Mouse (Mus musculus) small intestine, adult 2 months (tissue): ENCODE measurements around the gene Flg. TPM values are rescaled to one million over a fixed set of nuclear protein-coding genes. Genes with fewer than 3 reads are reported as not detected.

Experiments
- H3K27ac ChIP-seq: fragments of 200-500 bp; 2 replicates; pipeline ENCODE4 v1.5.1; 2012; ENCODE audit warnings: low read depth, low read length, control low read depth, inconsistent platforms; ENCODE audit not compliant: insufficient read depth
- H3K27me3 ChIP-seq: fragments of 200-500 bp; 2 replicates; pipeline ENCODE4 v1.6.1; 2012; ENCODE audit warnings: mild to moderate bottlenecking, moderate library complexity, low read length, inconsistent platforms; ENCODE audit not compliant: control insufficient read depth, insufficient read depth
- H3K36me3 ChIP-seq: fragments of 200-500 bp; 2 replicates; pipeline ENCODE4 v1.6.1; 2012; ENCODE audit warnings: mild to moderate bottlenecking, low read length, control low read depth, inconsistent platforms; ENCODE audit not compliant: control insufficient read depth, insufficient read depth
- H3K4me1 ChIP-seq: fragments of 200-500 bp; 2 replicates; pipeline ENCODE4 v1.6.1; 2012; ENCODE audit warnings: low read length, inconsistent platforms, mixed read lengths; ENCODE audit not compliant: control insufficient read depth, insufficient read depth, insufficient read length
- H3K4me3 ChIP-seq: fragments of 200-500 bp; 2 replicates; pipeline ENCODE4 v1.5.1; 2012; ENCODE audit warnings: low read depth, mild to moderate bottlenecking, control low read depth, inconsistent platforms, low read length, moderate library complexity
- CTCF ChIP-seq: fragments of 200-500 bp; IDR thresholded peaks from 2 replicates; pipeline ENCODE4 v1.5.1; 2012; ENCODE audit warnings: low read depth, mild to moderate bottlenecking, control low read depth, inconsistent platforms, low read length, moderate library complexity, mixed read lengths; ENCODE audit not compliant: insufficient replicate concordance, insufficient read length; ENCODE audit errors: extremely low read depth
- POLR2A ChIP-seq: fragments of 200-500 bp; IDR thresholded peaks from 2 replicates; pipeline ENCODE4 v1.6.1; 2012; ENCODE audit warnings: low read depth, mild to moderate bottlenecking, control low read depth, inconsistent platforms, low read length, moderate library complexity
- WGBS: fragments of 180-500 bp; shearing (Covaris S2); methylation state at CpG from one replicate; pipeline ENCODE4 v1.1.7; 2018; 5-methylcytosine and 5-hydroxymethylcytosine counted together
- polyA plus RNA-seq: library from polyadenylated mRNA; depleted of rRNA; stranded (reverse); fragments of >200 nt; gene quantifications from 2 replicates; pipeline ENCODE4 v1.2.3, GENCODE M21; 2012; rRNA removed

The Flg gene
- polyA plus RNA-seq: not detected in 2 replicates

DNA sequence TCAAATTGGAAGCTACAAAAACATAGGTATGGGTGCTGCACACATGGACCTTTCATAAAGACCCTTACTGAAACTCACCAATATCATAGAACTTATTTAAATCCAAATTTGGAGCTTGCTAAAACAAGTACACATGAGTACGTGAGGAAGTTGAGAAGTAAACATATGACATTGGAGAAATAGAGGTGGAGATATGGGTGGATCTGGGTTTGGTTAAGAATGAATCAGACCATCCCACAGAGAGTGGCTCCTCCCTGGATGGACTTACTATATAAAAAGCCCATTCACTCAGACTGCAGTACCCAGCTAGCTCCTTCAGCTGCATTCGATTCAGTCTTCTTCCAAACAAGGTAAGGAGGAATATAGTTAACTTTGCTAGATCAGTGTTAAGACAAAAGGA, at the start of gene Flg:
Flg (plus strand) TSS at position 301 of the 400 bp plus-strand sequence.
- H3K27ac ChIP-seq: no peak within 1 kb of the TSS
- H3K27me3 ChIP-seq: no peaks in the 10 kb centered on the region
- no peak within 1 kb of the TSS for H3K4me3 ChIP-seq
- TF ChIP-seq POLR2A: no peak
- TF ChIP-seq CTCF: no peak
- H3K36me3 ChIP-seq: no peaks in the 10 kb centered on the region
- H3K4me1 ChIP-seq: no peaks in the 10 kb centered on the region
- WGBS: 78% methylated on average over 2 of the region's 2 CpGs

- WGBS: 74% methylated on average over 2 of the region's 2 CpGs
- Histone ChIP-seq H3K4me3 (no peak overlapping the region), H3K36me3 (no peaks in the 10 kb centered on the region), H3K4me1 (no peaks in the 10 kb centered on the region), H3K27me3 (no peaks in the 10 kb centered on the region), H3K27ac (no peak overlapping the region)
- TF ChIP-seq CTCF (no peak), POLR2A (no peak)
Measured at GRCm38 (mm10) chr3:93297542-93297941, 24.2 kb downstream of the Flg start.

- Histone ChIP-seq H3K27me3 (no peaks in the 10 kb centered on the region), H3K4me1 (no peaks in the 10 kb centered on the region), H3K4me3 (no peak overlapping the region), H3K36me3 (no peaks in the 10 kb centered on the region), H3K27ac (no peak overlapping the region)
- WGBS: 77% methylated on average over 6 of the region's 6 CpGs
- no peak for TF ChIP-seq POLR2A
- no peak for TF ChIP-seq CTCF
Measured at GRCm38 (mm10) chr3:93299832-93300231, 26.5 kb downstream of the Flg start.

GRCm38 (mm10) chr3:93301896-93302295, 28.6 kb downstream of the Flg start:
- WGBS: 36% methylated on average over 3 of the region's 3 CpGs
- Histone ChIP-seq H3K27me3 (no peaks in the 10 kb centered on the region), H3K4me1 (no peaks in the 10 kb centered on the region), H3K4me3 (no peak overlapping the region), H3K36me3 (no peaks in the 10 kb centered on the region), H3K27ac (no peak overlapping the region)
- TF ChIP-seq CTCF: no peak
- TF ChIP-seq POLR2A: no peak

DNA sequence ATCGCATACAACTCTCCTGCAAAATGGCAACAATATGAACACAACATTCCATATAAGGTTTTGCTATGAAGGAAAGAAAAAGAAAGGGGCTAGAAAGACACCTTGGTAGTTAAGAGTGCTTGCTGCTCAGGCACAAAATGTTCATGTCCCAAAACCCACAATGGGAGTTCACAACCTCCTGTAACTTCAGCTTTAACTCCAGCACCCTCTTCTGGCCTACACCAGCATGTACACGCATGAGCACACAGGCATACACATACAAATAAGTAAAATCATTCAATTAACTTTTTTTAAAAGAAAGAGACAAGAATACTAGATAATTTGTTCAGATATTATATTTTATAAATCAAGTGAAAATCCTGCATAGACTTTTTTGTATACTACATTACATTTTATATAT, 32.8 kb downstream of the Flg start:
- H3K4me1 ChIP-seq: no peaks in the 10 kb centered on the region
- TF ChIP-seq CTCF: no peak
- no peak for TF ChIP-seq POLR2A
- H3K4me3 ChIP-seq: no peak overlapping the region
- H3K27me3 ChIP-seq: no peaks in the 10 kb centered on the region
- no peak overlapping the region for H3K27ac ChIP-seq
- WGBS: 78% methylated on average over 2 of the region's 2 CpGs
- H3K36me3 ChIP-seq: no peaks in the 10 kb centered on the region

DNA sequence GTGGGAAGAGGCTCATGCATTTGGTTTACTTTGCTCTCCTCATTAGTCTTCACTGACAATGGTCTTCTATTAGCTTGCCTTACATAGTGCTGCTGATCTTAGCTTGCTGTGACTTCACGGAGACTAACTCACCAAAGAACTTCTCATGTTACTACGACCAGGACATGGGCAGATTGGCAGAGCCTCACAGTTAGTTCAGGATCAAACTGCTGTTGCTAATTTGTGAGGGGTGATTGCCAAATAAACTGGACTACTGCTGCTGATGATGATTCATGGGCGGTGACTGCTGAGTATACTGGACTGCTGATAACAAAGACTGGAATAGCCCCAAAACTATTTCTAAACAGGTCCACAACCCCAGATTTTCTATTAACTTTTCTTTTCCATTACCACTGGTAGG, 38.0 kb downstream of the Flg start:
- H3K27ac ChIP-seq: no peak overlapping the region
- no peaks in the 10 kb centered on the region for H3K4me1 ChIP-seq
- TF ChIP-seq POLR2A (no peak), CTCF (no peak)
- H3K36me3 ChIP-seq: no peaks in the 10 kb centered on the region
- no peaks in the 10 kb centered on the region for H3K27me3 ChIP-seq
- WGBS: 61% methylated on average over 3 of the region's 3 CpGs
- no peak overlapping the region for H3K4me3 ChIP-seq

- no peaks in the 10 kb centered on the region for H3K36me3 ChIP-seq
- 88% methylated on average over 1 of the region's 1 CpGs for WGBS
- H3K4me1 ChIP-seq: no peaks in the 10 kb centered on the region
- H3K27ac ChIP-seq: no peak overlapping the region
- no peak overlapping the region for H3K4me3 ChIP-seq
- TF ChIP-seq POLR2A (no peak), CTCF (no peak)
- H3K27me3 ChIP-seq: no peaks in the 10 kb centered on the region
Measured at GRCm38 (mm10) chr3:93314388-93314787, 41.1 kb downstream of the Flg start.

GRCm38 (mm10) chr3:93319449-93319848, 46.1 kb downstream of the Flg start, which contains the start of gene Hrnr:
TSS of gene Hrnr (plus strand) at chr3:93319749.
- Histone ChIP-seq H3K4me1 (no peaks in the 10 kb centered on the region), H3K36me3 (no peaks in the 10 kb centered on the region), H3K27ac (no peak within 1 kb of the TSS), H3K27me3 (no peaks in the 10 kb centered on the region), H3K4me3 (no peak within 1 kb of the TSS)
- no peak for TF ChIP-seq POLR2A
- TF ChIP-seq CTCF: no peak
- WGBS: 50% methylated on average over 2 of the region's 2 CpGs
